Mouse (Mus musculus) olfactory bulb, adult 2 months (tissue): ENCODE measurements around the gene Nkx2-3. TPM values are rescaled to one million over a fixed set of nuclear protein-coding genes. Genes with fewer than 3 reads are reported as not detected.

Experiments used
- H3K27ac ChIP-seq: fragments of 200-500 bp; 2 replicates; pipeline ENCODE4 v1.5.1; 2012; ENCODE audit warnings: low read depth, low read length; ENCODE audit not compliant: insufficient read depth
- H3K4me1 ChIP-seq: fragments of 200-500 bp; 2 replicates; pipeline ENCODE4 v1.6.1; 2012; ENCODE audit warnings: low read length; ENCODE audit not compliant: control insufficient read depth, insufficient read depth
- H3K4me3 ChIP-seq: fragments of 200-500 bp; 2 replicates; pipeline ENCODE4 v1.5.1; 2012; ENCODE audit warnings: mild to moderate bottlenecking, low read depth, low read length, moderate library complexity; ENCODE audit not compliant: insufficient read depth
- CTCF ChIP-seq: fragments of 200-500 bp; IDR thresholded peaks from 2 replicates; pipeline ENCODE4 v1.5.1; 2012; ENCODE audit warnings: low read depth, mild to moderate bottlenecking, low read length, moderate library complexity; ENCODE audit not compliant: insufficient read depth
- POLR2A ChIP-seq: fragments of 200-500 bp; IDR thresholded peaks from 2 replicates; pipeline ENCODE4 v1.6.1; 2012; ENCODE audit warnings: mild to moderate bottlenecking, low read depth, low read length, moderate library complexity; ENCODE audit not compliant: insufficient read depth
- WGBS: fragments of 180-500 bp; shearing (Covaris S2); methylation state at CpG from one replicate; pipeline ENCODE4 v1.1.7; 2018; 5-methylcytosine and 5-hydroxymethylcytosine counted together
- polyA plus RNA-seq: library from polyadenylated mRNA; stranded (reverse); fragments of >200 nt; gene quantifications from 2 replicates; pipeline ENCODE4 v1.2.4, GENCODE M21; 2012; ENCODE audit warnings: low replicate concordance; ENCODE audit not compliant: missing spikeins, insufficient read depth, insufficient read length

Nkx2-3 gene
- polyA plus RNA-seq, 1 experiment = not detected

DNA sequence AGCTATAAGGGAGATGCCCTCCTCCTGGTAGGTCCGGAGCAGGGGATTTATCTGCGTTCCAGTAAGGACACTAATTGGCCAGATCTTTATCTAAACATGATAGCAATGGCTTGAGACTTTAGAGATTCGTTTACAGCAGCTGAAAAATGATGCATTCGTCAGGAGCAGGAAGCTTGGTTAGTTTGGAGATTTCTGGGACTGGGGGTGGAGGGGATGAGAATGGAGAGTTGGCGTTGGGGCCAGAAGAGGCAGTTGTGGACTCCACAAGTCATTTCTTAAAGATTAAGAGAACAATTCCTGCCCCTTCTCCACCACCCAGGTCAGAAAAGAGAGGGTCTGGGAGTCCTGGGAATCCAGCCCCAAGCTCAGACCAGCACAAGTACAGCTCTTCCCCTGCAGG is 8.6 kb upstream of the Nkx2-3 start:
- Histone ChIP-seq H3K4me3 (no peak overlapping the region), H3K4me1 (no peaks in the 10 kb centered on the region), H3K27ac (no peak overlapping the region)
- 6% methylated on average over 5 of the region's 5 CpGs for WGBS
- TF ChIP-seq CTCF (no peak), POLR2A (no peak)

GRCm38 (mm10) chr19:43604492-43605120 is 7.5 kb upstream of the Nkx2-3 start:
- 6% methylated on average over 7 of the region's 7 CpGs for WGBS
- H3K4me3 ChIP-seq = no peak overlapping the region
- TF ChIP-seq CTCF (no peak), POLR2A (no peak)
- no peaks in the 10 kb centered on the region for H3K4me1 ChIP-seq
- no peak overlapping the region for H3K27ac ChIP-seq

DNA sequence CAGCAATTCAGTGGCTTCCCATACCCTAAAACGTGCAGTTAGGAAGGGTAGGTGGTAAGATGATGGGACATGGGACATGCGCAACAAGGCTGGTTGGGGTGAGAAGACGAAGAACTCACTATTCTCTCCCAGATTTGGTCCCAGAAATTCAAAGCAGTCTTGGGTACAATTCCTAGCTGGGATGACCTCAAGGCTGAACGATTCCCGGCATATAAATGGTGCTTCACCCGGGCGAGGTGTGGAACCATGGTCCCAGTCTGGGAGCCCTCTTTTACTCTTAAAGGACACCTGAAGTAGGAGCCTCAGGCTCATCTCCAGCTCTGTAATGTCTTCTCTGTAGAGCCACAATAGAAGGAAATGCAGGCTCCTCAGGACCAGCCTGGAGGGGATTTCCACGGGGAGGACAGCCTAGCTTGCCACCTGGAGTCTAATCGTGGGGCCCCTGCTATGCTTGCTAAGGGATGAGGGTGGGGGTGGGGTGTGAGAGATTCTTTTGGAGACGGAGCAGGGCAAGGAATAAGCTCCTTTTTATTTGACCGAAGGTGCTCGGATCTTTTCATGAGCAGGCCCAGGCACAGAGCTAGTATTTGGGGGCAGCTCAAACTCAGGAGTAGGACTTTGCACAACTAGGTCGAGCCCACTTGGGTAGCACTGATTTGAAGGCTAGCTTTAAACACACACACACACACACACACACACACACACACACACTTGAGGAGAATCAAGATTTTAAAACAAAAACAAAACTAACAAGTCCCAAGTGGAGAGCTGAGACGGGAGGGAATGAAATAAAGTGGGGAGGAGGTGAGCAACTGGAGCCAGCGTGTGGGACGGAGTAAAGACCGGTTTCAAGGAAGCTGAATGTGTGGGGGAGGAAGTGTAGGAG is 6.2 kb upstream of the Nkx2-3 start:
- Histone ChIP-seq H3K4me3 (no peak overlapping the region), H3K27ac (no peak overlapping the region), H3K4me1 (no peaks in the 10 kb centered on the region)
- WGBS = 5% methylated on average over 17 of the region's 17 CpGs
- TF ChIP-seq CTCF (no peak), POLR2A (no peak)

DNA sequence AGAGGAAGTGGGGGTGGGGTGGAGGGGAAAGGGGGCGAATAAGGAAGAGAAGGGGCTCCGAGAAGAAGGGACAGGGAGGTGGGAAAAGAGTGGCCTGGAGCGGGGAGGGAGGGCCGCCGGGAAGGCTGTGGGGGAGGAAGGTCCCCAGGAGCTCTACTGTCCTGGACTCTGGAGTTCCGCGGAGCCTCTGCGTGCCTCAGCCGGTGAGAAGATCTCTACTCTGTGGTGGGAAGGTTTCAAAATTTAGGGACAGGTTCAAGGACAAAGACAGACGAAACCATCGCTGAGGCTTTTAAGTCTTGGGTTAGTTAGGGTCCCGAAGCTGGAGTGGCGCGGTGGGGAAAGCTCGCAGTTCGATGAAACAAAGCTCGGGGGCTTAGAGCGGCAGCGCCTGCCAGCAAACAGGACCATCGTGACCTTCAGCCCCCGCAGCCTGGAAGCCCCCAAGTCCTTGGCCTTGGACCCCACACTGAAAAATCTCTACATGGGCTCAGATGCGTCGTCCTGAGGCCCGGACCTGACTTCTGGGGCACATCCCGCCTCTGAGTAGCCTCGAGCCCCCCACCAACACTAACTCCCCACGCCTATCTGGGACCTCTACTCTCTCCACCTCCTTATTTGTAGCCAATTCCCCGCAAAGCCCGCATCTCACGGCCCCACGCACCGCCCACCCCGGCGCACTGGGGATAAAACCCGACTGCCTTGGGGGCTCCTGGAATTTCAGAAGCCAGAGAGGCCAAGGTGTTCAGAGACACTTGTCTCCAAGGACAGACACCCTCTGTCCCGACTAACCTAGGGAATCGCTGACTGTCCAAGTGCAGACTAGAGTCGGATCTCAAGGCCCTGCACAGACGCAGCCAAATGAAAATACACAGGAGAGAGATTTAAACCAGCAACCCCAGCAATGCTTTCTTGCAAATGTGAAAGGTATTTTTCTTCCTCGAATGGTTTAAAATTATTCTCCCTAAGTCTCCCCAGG is 5.3 kb upstream of the Nkx2-3 start:
- Histone ChIP-seq H3K27ac (no peak overlapping the region), H3K4me1 (no peaks in the 10 kb centered on the region), H3K4me3 (no peak overlapping the region)
- WGBS = 3% methylated on average over 40 of the region's 40 CpGs
- TF ChIP-seq CTCF (no peak), POLR2A (no peak)

- Histone ChIP-seq H3K4me1 (no peaks in the 10 kb centered on the region), H3K4me3 (no peak overlapping the region), H3K27ac (no peak overlapping the region)
- TF ChIP-seq POLR2A = no peak
- TF ChIP-seq CTCF = no peak
- WGBS = 4% methylated on average over 11 of the region's 11 CpGs
These were observed 4.1 kb upstream of the Nkx2-3 start for GRCm38 (mm10) chr19:43607842-43608680.

DNA sequence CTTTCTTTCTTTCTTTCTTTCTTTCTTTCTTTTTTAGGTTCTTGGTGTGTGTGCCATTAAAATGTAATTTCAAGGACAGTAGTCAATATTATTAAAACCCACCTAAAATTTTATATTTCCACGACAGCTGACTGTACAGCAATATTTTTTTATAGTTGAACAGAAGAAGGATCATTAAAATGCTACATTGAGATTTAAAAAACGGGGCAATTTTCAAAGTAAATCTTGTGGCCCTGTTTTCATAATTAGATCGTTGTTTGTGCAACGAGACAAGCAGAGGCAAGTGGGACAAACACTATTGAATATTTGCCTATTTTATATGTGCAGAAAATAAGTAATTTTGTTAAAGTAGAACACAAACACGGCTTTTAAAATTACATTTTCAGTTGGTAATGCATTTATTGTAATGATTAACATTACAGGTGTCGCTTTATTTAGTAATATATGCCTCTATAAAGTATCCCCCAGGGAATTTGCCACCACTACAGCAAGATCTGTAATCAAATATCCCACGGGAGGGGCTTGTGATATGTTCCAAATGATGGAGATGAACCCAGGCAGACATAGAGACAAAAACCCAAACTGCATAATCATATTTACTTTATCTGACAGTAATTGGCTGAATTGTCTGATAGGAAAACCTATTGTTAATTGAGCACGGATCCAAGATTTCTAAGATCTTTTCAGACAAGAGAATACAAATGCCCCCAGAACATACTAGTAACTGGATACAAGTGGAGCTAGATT is 3.2 kb upstream of the Nkx2-3 start:
- no peak overlapping the region for H3K27ac ChIP-seq
- TF ChIP-seq CTCF (no peak), POLR2A (no peak)
- WGBS = 11% methylated on average over 8 of the region's 8 CpGs
- no peaks in the 10 kb centered on the region for H3K4me1 ChIP-seq
- no peak overlapping the region for H3K4me3 ChIP-seq

DNA sequence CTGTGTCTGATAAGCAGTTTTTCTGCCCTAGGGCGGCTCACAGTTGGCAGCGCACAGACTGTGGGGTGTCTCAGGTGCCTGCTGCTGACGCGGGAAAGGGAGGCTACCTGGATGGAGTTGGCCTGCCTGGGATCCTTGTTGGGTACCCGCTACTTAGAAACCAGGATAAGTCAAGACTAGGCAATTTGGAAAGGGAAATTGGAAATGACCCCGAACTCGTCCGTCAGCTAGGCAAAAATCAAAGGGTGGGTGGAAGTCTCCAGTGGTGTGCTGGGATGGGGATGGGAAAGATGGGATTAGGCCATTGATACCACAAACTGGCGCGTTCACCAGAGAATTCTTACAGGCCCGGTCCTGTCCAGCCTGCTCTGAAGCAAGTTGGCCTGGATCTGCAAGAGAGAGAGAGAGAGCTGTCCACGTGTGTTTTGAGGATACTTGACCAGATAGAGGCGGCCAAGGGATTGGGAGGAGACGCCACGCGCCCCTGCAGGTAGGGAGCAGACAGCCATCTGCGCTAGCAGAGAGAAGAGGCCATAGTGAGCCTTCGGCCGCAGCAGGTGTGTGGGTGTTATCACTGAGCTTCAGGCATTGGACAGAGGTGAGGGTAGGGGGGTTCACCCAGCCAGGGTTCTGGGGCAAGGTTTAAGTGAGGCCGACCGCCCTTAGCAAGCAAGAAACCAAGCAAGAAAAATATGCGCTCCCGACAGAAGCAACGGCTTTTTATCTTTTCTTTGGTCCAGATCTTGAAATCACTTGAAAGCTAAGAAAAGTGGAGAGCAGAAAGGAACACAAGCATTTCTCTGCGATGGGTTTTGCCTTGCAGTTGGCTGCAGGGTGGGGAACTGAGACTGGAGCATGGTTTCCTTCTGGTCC is 2.4 kb upstream of the Nkx2-3 start:
- 10% methylated on average over 25 of the region's 25 CpGs for WGBS
- peaks cover 5% of the 10 kb centered on the region for H3K4me1 ChIP-seq
- TF ChIP-seq POLR2A (no peak), CTCF (no peak)
- no peak overlapping the region for H3K4me3 ChIP-seq
- H3K27ac ChIP-seq = no peak overlapping the region
